Mouse (Mus musculus) heart, embryonic 14.5 days (tissue): ENCODE data around the gene Stxbp5. TPM values are rescaled to one million over a fixed set of nuclear protein-coding genes. Genes with fewer than 3 reads are reported as not detected.

Experiments
- polyA plus RNA-seq: library from polyadenylated mRNA; unstranded; fragments of >200 nt; fragmentation: Nextera tagmentation; extraction: Ambion mirVana; gene quantifications from 2 replicates; pipeline ENCODE4 v1.2.1, GENCODE M21; 2014

Gene Stxbp5
- polyA plus RNA-seq, 1 experiment from 2014 or later, result 4.9 TPM

Other genes starting within 250 kb of the Stxbp5 start
- 2.6 and 3.1 TPM in 2 replicates for gene Samd5, start 225.9 kb downstream of the Stxbp5 start, polyA plus RNA-seq